Mouse (Mus musculus) testis, adult 2 months (tissue): ENCODE measurements around the gene Fam53b.

ENCODE experiments used
- CTCF ChIP-seq: fragments of 200-500 bp; IDR thresholded peaks from 2 replicates; pipeline ENCODE4 v1.5.1; 2012; ENCODE audit warnings: low read depth, mild to moderate bottlenecking, inconsistent platforms, low read length, moderate library complexity; ENCODE audit not compliant: control insufficient read depth, insufficient read depth, insufficient replicate concordance
- POLR2A ChIP-seq: fragments of 200-500 bp; IDR thresholded peaks from 2 replicates; pipeline ENCODE4 v1.6.1; 2012; ENCODE audit warnings: low read depth, mild to moderate bottlenecking, inconsistent platforms, low read length, moderate library complexity; ENCODE audit not compliant: control insufficient read depth

- TF ChIP-seq POLR2A (no peak), CTCF (no peak)
Measured at GRCm38 (mm10) chr7:132754389-132754750, 59.3 kb downstream of the Fam53b start.
